Mouse (Mus musculus) MEL (cell line): ENCODE measurements around the gene Fam155a. TPM values are rescaled to one million over a fixed set of nuclear protein-coding genes. Genes with fewer than 3 reads are reported as not detected.

Source experiments
- DNase-seq: peaks from one replicate; pipeline ENCODE4 v3.0.0; 2011; ENCODE audit warnings: low read depth, low spot score
- H3K27ac ChIP-seq: 2 replicates; pipeline ENCODE4 v1.5.1; 2012; ENCODE audit warnings: low read depth, mild to moderate bottlenecking, control low read depth, low read length, moderate library complexity; ENCODE audit not compliant: control insufficient read depth
- H3K27me3 ChIP-seq, 2 experiments: fragments of 150-350 bp in 1 of 2; sonication (generic) in 1 of 2; 2 replicates each; pipeline ENCODE4 v1.6.1; 2012; ENCODE audit warnings: low read length in 2 of 2, mild to moderate bottlenecking in 2 of 2, improper control_type of control experiment in 1 of 2, moderate library complexity in 1 of 2; ENCODE audit not compliant: insufficient read depth in 2 of 2, control insufficient read depth in 1 of 2
- H3K36me3 ChIP-seq, 2 experiments: 2 replicates each; pipeline ENCODE4 v1.6.1; 2012 to 2014; ENCODE audit warnings: low read length in 2 of 2, improper control_type of control experiment in 1 of 2, inconsistent platforms in 1 of 2, mild to moderate bottlenecking in 1 of 2; ENCODE audit not compliant: insufficient read depth in 2 of 2, control insufficient read depth in 1 of 2
- H3K4me1 ChIP-seq, 2 experiments: fragments of 150-350 bp in 1 of 2; sonication (generic) in 1 of 2; 2 replicates each; pipeline ENCODE4 v1.6.1; 2012; ENCODE audit warnings: low read length in 2 of 2, improper control_type of control experiment in 1 of 2, mild to moderate bottlenecking in 1 of 2; ENCODE audit not compliant: insufficient read depth in 2 of 2, control insufficient read depth in 1 of 2
- H3K4me3 ChIP-seq, 2 experiments: fragments of 150-350 bp in 1 of 2; sonication (generic) in 1 of 2; 2 replicates each; pipeline ENCODE4 v1.5.1; 2012; ENCODE audit warnings: low read depth in 2 of 2, low read length in 2 of 2, mild to moderate bottlenecking in 2 of 2, moderate library complexity in 2 of 2, control low read depth in 1 of 2, improper control_type of control experiment in 1 of 2; ENCODE audit not compliant: control insufficient read depth in 1 of 2, insufficient read depth in 1 of 2
- H3K79me2 ChIP-seq: 2 replicates; pipeline ENCODE4 v1.6.1; 2012; ENCODE audit warnings: mild to moderate bottlenecking, low read length, moderate library complexity; ENCODE audit not compliant: control insufficient read depth, poor library complexity, insufficient read depth
- H3K9ac ChIP-seq: 2 replicates; pipeline ENCODE4 v1.6.1; 2012; ENCODE audit warnings: low read depth, mild to moderate bottlenecking, control low read depth, low read length, moderate library complexity; ENCODE audit not compliant: control insufficient read depth, poor library complexity, severe bottlenecking
- H3K9me3 ChIP-seq: fragments of 150-350 bp; sonication (generic); replicated peaks from 2 replicates; pipeline ENCODE4 v1.6.1; 2012; ENCODE audit warnings: mild to moderate bottlenecking, low read length, improper control_type of control experiment, moderate library complexity; ENCODE audit not compliant: insufficient read depth
- BHLHE40 ChIP-seq: IDR thresholded peaks from 2 replicates; pipeline ENCODE4 v1.6.1; 2012; ENCODE audit warnings: low read depth, mild to moderate bottlenecking, inconsistent platforms, low read length, improper control_type of control experiment, borderline replicate concordance
- CHD2 ChIP-seq: IDR thresholded peaks from 2 replicates; pipeline ENCODE4 v1.6.1; 2011; ENCODE audit warnings: low read length, improper control_type of control experiment
- E2F4 ChIP-seq: IDR thresholded peaks from 2 replicates; pipeline ENCODE4 v1.6.1; 2011; ENCODE audit warnings: low read depth, low read length, improper control_type of control experiment, borderline replicate concordance
- ELF1 ChIP-seq: IDR thresholded peaks from 2 replicates; pipeline ENCODE4 v1.6.1; 2014; ENCODE audit warnings: low read depth, mild to moderate bottlenecking, inconsistent platforms, low read length, improper control_type of control experiment, moderate library complexity
- EP300 ChIP-seq, 2 experiments: IDR thresholded peaks; 2 replicates each; pipeline ENCODE4 v1.6.1; 2011; ENCODE audit warnings: improper control_type of control experiment in 2 of 2, low read length in 2 of 2, low read depth in 1 of 2, mild to moderate bottlenecking in 1 of 2
- ETS1 ChIP-seq: IDR thresholded peaks from 2 replicates; pipeline ENCODE4 v1.6.1; 2012; ENCODE audit warnings: low read depth, mild to moderate bottlenecking, inconsistent platforms, low read length, improper control_type of control experiment, moderate library complexity
- GABPA ChIP-seq: IDR thresholded peaks from 2 replicates; pipeline ENCODE4 v1.6.1; 2012; ENCODE audit warnings: low read depth, mild to moderate bottlenecking, inconsistent platforms, low read length, improper control_type of control experiment, moderate library complexity
- JUND ChIP-seq: IDR thresholded peaks from 2 replicates; pipeline ENCODE4 v1.6.1; 2011; ENCODE audit warnings: low read depth, mild to moderate bottlenecking, improper control_type of control experiment, low read length
- MAX ChIP-seq: IDR thresholded peaks from 2 replicates; pipeline ENCODE4 v1.6.1; 2011; ENCODE audit warnings: low read length, improper control_type of control experiment
- MEF2A ChIP-seq: IDR thresholded peaks from 2 replicates; pipeline ENCODE4 v1.6.1; 2014; ENCODE audit warnings: low read depth, mild to moderate bottlenecking, inconsistent platforms, low read length, improper control_type of control experiment; ENCODE audit not compliant: poor library complexity, insufficient replicate concordance, severe bottlenecking; ENCODE audit errors: extremely low read depth
- MYC ChIP-seq: IDR thresholded peaks from 2 replicates; pipeline ENCODE4 v1.6.1; 2011; ENCODE audit warnings: low read depth, mild to moderate bottlenecking, low read length, improper control_type of control experiment, moderate library complexity
- NELFE ChIP-seq: IDR thresholded peaks from 2 replicates; pipeline ENCODE4 v1.6.1; 2011; ENCODE audit warnings: low read depth, low read length, improper control_type of control experiment
- POLR2A ChIP-seq, 2 experiments: IDR thresholded peaks; 2 replicates each; pipeline ENCODE4 v1.6.1; 2011 to 2012; ENCODE audit warnings: low read length in 2 of 2, mild to moderate bottlenecking in 2 of 2, control low read depth in 1 of 2, improper control_type of control experiment in 1 of 2, low read depth in 1 of 2, moderate library complexity in 1 of 2; ENCODE audit not compliant: control insufficient read depth in 1 of 2, insufficient read depth in 1 of 2, poor library complexity in 1 of 2
- POLR2AphosphoS5 ChIP-seq: IDR thresholded peaks from 2 replicates; pipeline ENCODE4 v1.6.1; 2012; ENCODE audit warnings: low read depth, borderline replicate concordance, mild to moderate bottlenecking, inconsistent platforms, low read length, moderate library complexity, mixed read lengths
- SMC3 ChIP-seq: IDR thresholded peaks from 2 replicates; pipeline ENCODE4 v1.6.1; 2011; ENCODE audit warnings: low read depth, low read length, improper control_type of control experiment
- TAL1 ChIP-seq: IDR thresholded peaks from 2 replicates; pipeline ENCODE4 v1.6.1; 2012; ENCODE audit warnings: mild to moderate bottlenecking, inconsistent platforms, low read length, moderate library complexity, mixed read lengths
- TCF12 ChIP-seq: IDR thresholded peaks from 2 replicates; pipeline ENCODE4 v1.6.1; 2014; ENCODE audit warnings: low read depth, mild to moderate bottlenecking, inconsistent platforms, low read length, improper control_type of control experiment, moderate library complexity
- UBTF ChIP-seq: IDR thresholded peaks from 2 replicates; pipeline ENCODE4 v1.6.1; 2012; ENCODE audit warnings: low read depth, mild to moderate bottlenecking, inconsistent platforms, low read length, improper control_type of control experiment, moderate library complexity, borderline replicate concordance; ENCODE audit not compliant: insufficient read depth
- USF2 ChIP-seq, 2 experiments: IDR thresholded peaks; 2 replicates each; pipeline ENCODE4 v1.6.1; 2011 to 2012; ENCODE audit warnings: improper control_type of control experiment in 2 of 2, low read length in 2 of 2, borderline replicate concordance in 1 of 2, inconsistent platforms in 1 of 2, low read depth in 1 of 2, mild to moderate bottlenecking in 1 of 2; ENCODE audit not compliant: insufficient read depth in 1 of 2
- ZKSCAN1 ChIP-seq: IDR thresholded peaks from 2 replicates; pipeline ENCODE4 v1.6.1; 2012; ENCODE audit warnings: low read depth, mild to moderate bottlenecking, inconsistent platforms, low read length, improper control_type of control experiment, moderate library complexity
- ZMIZ1 ChIP-seq: IDR thresholded peaks from 2 replicates; pipeline ENCODE4 v1.6.1; 2012; ENCODE audit warnings: low read depth, mild to moderate bottlenecking, inconsistent platforms, low read length, improper control_type of control experiment, moderate library complexity
- ZNF384 ChIP-seq: IDR thresholded peaks from 2 replicates; pipeline ENCODE4 v1.6.1; 2012; ENCODE audit warnings: low read depth, mild to moderate bottlenecking, inconsistent platforms, low read length, improper control_type of control experiment
- polyA plus RNA-seq, 2 experiments: library from polyadenylated mRNA; stranded (reverse) in 1 of 2; unstranded in 1 of 2; fragments of >175 nt in 1 of 2; fragments of >200 nt in 1 of 2; gene quantifications; 2 replicates each; pipeline versions ENCODE4 v1.2.1 to v1.2.4; 2012; ENCODE audit warnings: low replicate concordance in 2 of 2, low read depth in 1 of 2; ENCODE audit not compliant: insufficient read length in 2 of 2, insufficient read depth in 1 of 2, missing spikeins in 1 of 2
- total RNA-seq: library from RNA; depleted of rRNA; stranded (reverse); fragments of 300-350 nt; gene quantifications from 2 replicates; pipeline ENCODE4 v1.2.3, GENCODE M21; 2012

The Fam155a gene
- total and polyA plus RNA-seq, 3 experiments, result not detected

DNA sequence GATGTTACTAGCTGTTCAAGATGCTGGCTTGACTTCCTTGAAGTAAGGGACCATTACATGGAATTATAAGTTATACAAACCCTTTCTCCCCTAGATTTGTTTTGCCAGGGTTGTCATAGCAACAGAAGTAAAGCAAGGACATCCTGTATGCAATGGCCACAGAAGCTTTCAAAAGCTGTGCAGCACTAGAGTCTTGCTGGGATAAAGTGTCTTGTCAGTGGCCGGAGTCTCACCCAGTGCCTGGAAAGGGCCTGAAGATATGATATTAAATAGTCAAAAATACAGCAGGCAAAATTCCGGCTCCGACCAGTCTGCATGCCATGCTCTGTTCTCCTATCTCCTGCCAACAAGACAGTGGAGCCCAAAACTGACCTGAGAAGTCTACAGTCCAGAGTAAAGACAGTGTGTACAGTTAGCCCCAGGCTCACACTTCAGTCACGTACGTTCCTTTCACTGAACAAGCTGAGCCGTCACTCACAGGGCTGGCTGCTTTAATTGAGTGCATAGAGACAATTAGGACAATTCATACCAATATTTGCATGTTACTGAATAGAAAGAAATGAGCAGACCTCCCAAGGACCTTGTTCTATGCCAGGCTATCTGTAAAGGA, 467.3 kb downstream of the Fam155a start:
- Histone ChIP-seq H3K4me3 (no peak overlapping the region), H3K27ac (no peak overlapping the region), H3K27me3 (no peaks in the 10 kb centered on the region), H3K4me1 (no peaks in the 10 kb centered on the region)
- DNase-seq, result no peak
- TF ChIP-seq MYC (no peak), BHLHE40 (no peak), SMC3 (no peak), JUND (no peak), MEF2A (no peak), POLR2A (IDR thresholded peaks at IDR 0.05; ENCODE audit: control insufficient read depth in 1 of 2, insufficient read depth in 1 of 2, low read depth in 1 of 2, low read length in 2 of 2, poor library complexity in 1 of 2) (no peak), ZNF384 (no peak), NELFE (no peak), ZKSCAN1 (no peak), EP300 (IDR thresholded peaks at IDR 0.05; ENCODE audit: low read depth in 1 of 2, low read length in 2 of 2) (no peak), TCF12 (no peak), E2F4 (no peak), GABPA (no peak), ETS1 (no peak), ZMIZ1 (no peak), POLR2AphosphoS5 (no peak), MAX (no peak), UBTF (no peak), USF2 (IDR thresholded peaks at IDR 0.05; ENCODE audit: borderline replicate concordance in 1 of 2, insufficient read depth in 1 of 2, low read depth in 1 of 2, low read length in 2 of 2) (no peak)
- TF ChIP-seq, all 39 proteins: peak for 0
- Histone ChIP-seq H3K36me3 (no peaks in the 10 kb centered on the region), H3K79me2 (no peaks in the 10 kb centered on the region), H3K9ac (no peak overlapping the region), H3K9me3 (no peaks in the 10 kb centered on the region)

DNA sequence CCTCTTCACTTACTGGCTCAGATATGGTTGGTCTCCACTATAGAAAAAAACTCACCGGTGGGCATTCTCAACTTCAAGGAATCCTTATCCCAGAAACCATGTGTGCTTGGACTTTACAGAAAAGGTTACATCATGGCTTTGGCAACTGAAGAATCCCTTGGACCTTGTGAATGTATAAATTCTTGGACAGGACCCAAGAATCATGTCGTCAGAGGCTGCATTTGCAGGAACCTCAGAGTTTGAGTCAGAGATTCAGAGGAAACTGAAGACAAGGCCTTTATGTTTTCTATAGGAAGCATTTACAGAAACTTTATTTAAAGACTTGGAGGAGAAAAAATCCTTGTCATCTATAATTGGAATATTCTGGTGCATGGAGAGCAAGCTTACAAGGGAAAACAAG, 475.9 kb downstream of the Fam155a start:
- Histone ChIP-seq H3K9me3 (no peaks in the 10 kb centered on the region), H3K9ac (no peak overlapping the region)
- TF ChIP-seq TAL1, result no peak
- no peak for TF ChIP-seq GABPA
- no peak for TF ChIP-seq MYC
- TF ChIP-seq CHD2, result no peak
- no peak for TF ChIP-seq ZKSCAN1
- no peak for TF ChIP-seq SMC3
- no peak for TF ChIP-seq ZNF384
- no peak for TF ChIP-seq ELF1

More for the DNA sequence above, 475.9 kb downstream of the Fam155a start:
- Histone ChIP-seq H3K36me3 (no peaks in the 10 kb centered on the region), H3K27me3 (no peaks in the 10 kb centered on the region), H3K79me2 (no peaks in the 10 kb centered on the region), H3K27ac (no peak overlapping the region), H3K4me1 (no peaks in the 10 kb centered on the region), H3K4me3 (no peak overlapping the region)
- DNase-seq, result no peak
